Comparison of ENCODE assay signal across 8 mouse cellular contexts in the genomic region with DNA sequence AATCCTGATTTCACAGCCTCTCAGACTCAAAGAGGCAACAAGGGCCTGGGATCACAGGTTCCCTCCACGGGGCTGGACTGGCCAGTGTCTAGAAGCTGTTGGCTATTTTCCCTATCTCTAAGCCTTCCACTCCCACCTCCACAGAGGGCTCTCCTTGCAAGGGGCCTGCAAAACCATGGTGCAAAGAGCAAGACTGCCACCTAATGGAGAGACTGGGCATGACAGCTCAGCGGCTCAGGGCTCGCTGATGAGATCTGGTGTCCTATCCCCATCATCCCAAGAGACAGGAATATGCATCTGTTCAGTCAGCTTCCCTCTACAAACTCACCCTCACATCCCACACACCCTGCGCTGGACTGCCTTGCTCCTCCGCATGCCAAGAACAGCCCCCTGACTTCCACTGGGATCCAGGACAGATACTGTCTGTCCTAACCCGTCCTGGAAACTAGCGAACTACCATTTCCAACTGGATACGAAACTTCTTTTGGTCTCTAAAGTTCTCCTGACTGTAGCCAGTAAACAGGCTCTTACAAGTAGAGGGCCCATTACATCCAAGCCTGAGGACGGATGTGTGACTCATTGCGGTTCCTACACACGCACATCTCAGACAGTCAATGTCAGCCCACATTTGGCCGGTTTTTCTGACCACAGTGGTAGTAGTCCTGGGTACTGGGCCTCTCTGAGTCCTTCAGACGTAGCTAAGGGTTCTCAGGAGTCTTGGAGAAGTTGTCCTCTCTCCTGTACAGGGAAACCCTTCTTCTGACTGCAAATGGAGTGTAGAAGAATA. TPM values are rescaled to one million over a fixed set of nuclear protein-coding genes. Genes with fewer than 3 reads are reported as not detected.
DNase-seq lines count a peak whose midpoint lies in the region; ATAC-seq and TF ChIP-seq lines count a peak whose summit lies in the region.
"Had no signal": no experiment of that assay in that cellular context is flagged by ENCODE, and none has a peak within 500 bp of the region (broad histone marks: within the 10 kb centered on the region; RNA-seq: fewer than 3 reads in every experiment).

No protein-coding gene starts in this region.

- no peak; the same call in 1 of the 2 replicates for TF ChIP-seq POLR2A in CH12.LX (IDR thresholded peaks at IDR 0.05; ENCODE audit: low read depth, low read length)

- dilution Hi-C loops in CH12.LX (cut with MboI; ENCODE audit: extremely low pct_ligation_motif_present, extremely low pct_unique_long_range_greater_than_20kb, low sequenced_read_pairs): no loop called here

- no peak overlapping the region for H3K27ac ChIP-seq in CH12.LX (ENCODE audit: insufficient read depth, low read depth)
- no peak overlapping the region for H3K27ac ChIP-seq in heart, embryonic 13.5 days (replicated peaks)
- no peak overlapping the region for H3K27ac ChIP-seq in midbrain, embryonic 12.5 days (replicated peaks)
- H3K27ac ChIP-seq: limb, embryonic 12.5 days had no signal

- no peaks in the 10 kb centered on the region for H3K79me2 ChIP-seq in CH12.LX (replicated peaks; ENCODE audit: control insufficient read depth, extremely low read depth, insufficient read depth, poor library complexity, severe bottlenecking)

- H3K27me3 ChIP-seq in CH12.LX (replicated peaks): no peaks in the 10 kb centered on the region
- peaks cover 3% of the 10 kb centered on the region for H3K27me3 ChIP-seq in heart, embryonic 13.5 days (replicated peaks)
- no peaks in the 10 kb centered on the region for H3K27me3 ChIP-seq in midbrain, embryonic 12.5 days

- DNase-seq in CH12.LX (ENCODE audit: extremely low read depth): peak; percentile 78
- peak; percentile 65 for DNase-seq in T-cell, adult 2 months (ENCODE audit: low spot score)
- DNase-seq in embryo, embryonic 10.5 days (ENCODE audit: low spot score): peak; percentile 90
- peak; percentile 70 to 75 for DNase-seq in layer of hippocampus, postnatal 36 days
- DNase-seq in spleen, adult 18-20 months: peak; percentile 40 to 73

- TF ChIP-seq CTCF in CH12.LX (conservative IDR thresholded peaks at IDR 0.05 in 1 of 2, IDR thresholded peaks at IDR 0.05 in 1 of 2; ENCODE audit: low read depth in 2 of 2, low read length in 2 of 2): peak; percentile 95 to 99

- TF ChIP-seq EP300 in CH12.LX (IDR thresholded peaks at IDR 0.05; ENCODE audit: low read length): no peak

- no peak overlapping the region for H3K9ac ChIP-seq in CH12.LX (ENCODE audit: insufficient read depth, low read depth)
- H3K9ac ChIP-seq in heart, embryonic 13.5 days: peak overlapping the region; percentile 4; the same call in 1 of the 2 replicates
- no peak overlapping the region for H3K9ac ChIP-seq in midbrain, embryonic 12.5 days (replicated peaks)
- H3K9ac ChIP-seq: limb, embryonic 12.5 days had no signal

- 57% methylated on average over 13 of the region's 13 CpGs for whole genome bisulfite sequencing in heart, embryonic 13.5 days
- 56% methylated on average over 13 of the region's 13 CpGs for WGBS in midbrain, embryonic 12.5 days

- H3K4me3 ChIP-seq in CH12.LX (replicated peaks in 1 of 3; ENCODE audit: low read depth in 2 of 3, low read length in 2 of 3, poor library complexity in 1 of 3): no peak overlapping the region
- no peak overlapping the region for H3K4me3 ChIP-seq in heart, embryonic 13.5 days
- no peak overlapping the region for H3K4me3 ChIP-seq in midbrain, embryonic 12.5 days
- H3K4me3 ChIP-seq: limb, embryonic 12.5 days had no signal

- H3K4me1 ChIP-seq in CH12.LX (ENCODE audit: control insufficient read depth in 1 of 2, insufficient read depth in 2 of 2): peaks cover 0 to 19% of the 10 kb centered on the region in 2 experiments; a peak in 1 of 4 replicates
- peaks cover 14% of the 10 kb centered on the region for H3K4me1 ChIP-seq in heart, embryonic 13.5 days
- H3K4me1 ChIP-seq in midbrain, embryonic 12.5 days: peaks cover 6% of the 10 kb centered on the region

- peaks cover 14 to 54% of the 10 kb centered on the region in 2 experiments for H3K36me3 ChIP-seq in CH12.LX (replicated peaks in 1 of 2; ENCODE audit: control insufficient read depth in 1 of 2, insufficient read depth in 1 of 2, low read length in 1 of 2)
- peaks cover 22% of the 10 kb centered on the region for H3K36me3 ChIP-seq in heart, embryonic 13.5 days
- H3K36me3 ChIP-seq in midbrain, embryonic 12.5 days: no peaks in the 10 kb centered on the region
- H3K36me3 ChIP-seq: limb, embryonic 12.5 days had no signal

- TF ChIP-seq RAD21 in CH12.LX (IDR thresholded peaks at IDR 0.05; ENCODE audit: low read depth, low read length): peak; percentile 89

- no peak for ATAC-seq in heart, embryonic 13.5 days (ENCODE audit: extremely low read depth, insufficient number of reproducible peaks, low FRiP score, low TSS enrichment)
- ATAC-seq in midbrain, embryonic 12.5 days (ENCODE audit: low FRiP score, low read depth): peak; percentile 53; the same call in 1 of the 2 replicates

- in situ Hi-C loops in CH12.LX (cut with MboI; ENCODE audit: low pct_ligation_motif_present, low pct_unique_long_range_greater_than_20kb, low sequenced_read_pairs): loop anchor here (10.0 to 25.0 kb wide), 3 partner anchors 299 to 652 kb away; partner anchors contain the start of genes Aatf and Gm11437

- H3K9me3 ChIP-seq in CH12.LX (replicated peaks; ENCODE audit: low read length): peaks cover 5% of the 10 kb centered on the region
- no peaks in the 10 kb centered on the region for H3K9me3 ChIP-seq in heart, embryonic 13.5 days
- no peaks in the 10 kb centered on the region for H3K9me3 ChIP-seq in midbrain, embryonic 12.5 days
- H3K9me3 ChIP-seq: limb, embryonic 12.5 days had no signal

- no peak overlapping the region for H3K4me2 ChIP-seq in CH12.LX (ENCODE audit: insufficient read depth, low read depth, poor library complexity, severe bottlenecking)
- no peak overlapping the region for H3K4me2 ChIP-seq in heart, embryonic 13.5 days
- H3K4me2 ChIP-seq in midbrain, embryonic 12.5 days (replicated peaks): no peak overlapping the region
- H3K4me2 ChIP-seq: limb, embryonic 12.5 days had no signal

TF ChIP-seq in CH12.LX, 34 proteins besides CTCF, POLR2A, EP300 and RAD21:
- TF ChIP-seq MAFK (IDR thresholded peaks at IDR 0.05; ENCODE audit: insufficient replicate concordance, low read length) (no peak), CHD2 (IDR thresholded peaks at IDR 0.05; ENCODE audit: low read length) (no peak), SMC3 (IDR thresholded peaks at IDR 0.05; ENCODE audit: low read depth, low read length) (peak; percentile 68), NELFE (IDR thresholded peaks at IDR 0.05; ENCODE audit: low read depth, low read length) (peak; percentile 21; the same call in 1 of the 2 replicates), MAX (IDR thresholded peaks at IDR 0.05; ENCODE audit: low read length) (peak; percentile 42; the same call in 1 of the 2 replicates), ZNF384 (IDR thresholded peaks at IDR 0.05; ENCODE audit: low read depth, low read length) (no peak), TBP (conservative IDR thresholded peaks at IDR 0.05; ENCODE audit: low read depth, low read length) (no peak), MAZ (IDR thresholded peaks at IDR 0.05; ENCODE audit: low read depth, low read length) (no peak), SIN3A (IDR thresholded peaks at IDR 0.05; ENCODE audit: low read length) (no peak)

RNA-seq across cellular contexts. Expression of gene Mrm1, which starts 5.4 kb away (rescaled TPM):
- total RNA-seq in CH12.LX (2012; rRNA removed) (19.6 and 27.8 TPM in 2 replicates), CH12.LX (2014; rRNA removed) (14.7 and 16.1 TPM in 2 replicates)
- polyA plus RNA-seq in CH12.LX (2012; ENCODE audit: insufficient read length, low read depth): 10.6 and 11.1 TPM in 2 replicates
- polyA plus RNA-seq in heart, embryonic 13.5 days (2015; fragmentation: Nextera tagmentation; extraction: Ambion mirVana): 16.3 and 17.8 TPM in 2 replicates
- total RNA-seq in layer of hippocampus, postnatal 36 days (2021): 10 to 100 TPM in 1 of 2 experiments, 1 to 10 TPM in 1; 7.9 to 13.3 TPM
- 11.0 and 11.7 TPM in 2 replicates for polyA plus RNA-seq in midbrain, embryonic 12.5 days (2016; fragmentation: Nextera tagmentation; extraction: Ambion mirVana)

RNA-seq across cellular contexts. Expression of gene Dhrs11, which starts 14.9 kb away (rescaled TPM):
- 8.3 and 9.6 TPM in 2 replicates for total RNA-seq in CH12.LX (2012; rRNA removed)
- 6.1 and 6.8 TPM in 2 replicates for total RNA-seq in CH12.LX (2014; rRNA removed)
- polyA plus RNA-seq in CH12.LX (2012; ENCODE audit: insufficient read length, low read depth): 17.0 and 17.1 TPM in 2 replicates
- polyA plus RNA-seq in heart, embryonic 13.5 days (2015; fragmentation: Nextera tagmentation; extraction: Ambion mirVana): 31.6 and 34.0 TPM in 2 replicates
- 1 to 10 TPM; 5.3 to 7.6 TPM for total RNA-seq in layer of hippocampus, postnatal 36 days (2021)
- 6.8 and 7.6 TPM in 2 replicates for polyA plus RNA-seq in midbrain, embryonic 12.5 days (2016; fragmentation: Nextera tagmentation; extraction: Ambion mirVana)

RNA-seq across cellular contexts. Expression of gene Ggnbp2, which starts 56.7 kb away (rescaled TPM):
- total RNA-seq in CH12.LX (2012; rRNA removed) (67.3 and 70.9 TPM in 2 replicates), CH12.LX (2014; rRNA removed) (86.5 and 105 TPM in 2 replicates)
- polyA plus RNA-seq in CH12.LX (2012; ENCODE audit: insufficient read length, low read depth): 108 and 125 TPM in 2 replicates
- 41.7 and 49.8 TPM in 2 replicates for polyA plus RNA-seq in heart, embryonic 13.5 days (2015; fragmentation: Nextera tagmentation; extraction: Ambion mirVana)
- 10 to 100 TPM; 82.3 to 84.1 TPM for total RNA-seq in layer of hippocampus, postnatal 36 days (2021)
- polyA plus RNA-seq in midbrain, embryonic 12.5 days (2016; fragmentation: Nextera tagmentation; extraction: Ambion mirVana): 69.2 and 79.1 TPM in 2 replicates
